Mouse (Mus musculus): ENCODE results near the gene Trpc4ap.

GRCm38 (mm10) chr2:155695316-155695715 is 3.1 kb upstream of the Trpc4ap start:
- no peak for TF ChIP-seq CTCF (IDR thresholded peaks at IDR 0.05; ENCODE audit: low read depth)
- TF ChIP-seq EP300 (optimal IDR thresholded peaks at IDR 0.05) = no peak

Data from stomach, postnatal 0 days (tissue).